Mouse (Mus musculus): ENCODE measurements around the gene Grhl1.
"Not testable (repeated sequence)": the region's sequence is repeated elsewhere in the genome, so short reads cannot be mapped to it uniquely, and the experiment has no call there.

The Grhl1 gene

DNA sequence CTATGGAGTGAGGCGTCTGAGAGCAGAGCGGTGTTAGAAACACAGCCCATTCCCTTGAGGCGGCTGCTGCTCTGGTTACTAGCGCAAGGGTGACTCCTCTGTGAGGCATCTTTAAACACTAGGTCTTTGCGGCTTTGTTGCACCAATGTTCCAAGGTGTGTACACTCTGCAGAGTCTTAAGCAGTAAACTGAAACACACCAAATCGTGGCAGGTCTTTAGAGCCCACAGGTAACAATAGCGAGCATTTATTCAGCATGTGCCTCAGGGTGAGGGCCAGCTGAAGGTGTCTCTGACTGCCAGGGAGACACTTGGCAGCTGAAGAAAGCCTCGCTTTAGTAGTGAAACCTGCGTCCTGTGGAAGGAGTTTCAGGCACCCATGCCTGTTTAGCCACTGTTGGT is 20.0 kb downstream of the Grhl1 start:
- DNase-seq (ENCODE audit: low read depth, low spot score), result no peak

- peak; percentile 77 for DNase-seq (ENCODE audit: low read depth, low spot score)
These were observed 21.0 kb downstream of the Grhl1 start for GRCm38 (mm10) chr12:24592956-24593672.

DNA sequence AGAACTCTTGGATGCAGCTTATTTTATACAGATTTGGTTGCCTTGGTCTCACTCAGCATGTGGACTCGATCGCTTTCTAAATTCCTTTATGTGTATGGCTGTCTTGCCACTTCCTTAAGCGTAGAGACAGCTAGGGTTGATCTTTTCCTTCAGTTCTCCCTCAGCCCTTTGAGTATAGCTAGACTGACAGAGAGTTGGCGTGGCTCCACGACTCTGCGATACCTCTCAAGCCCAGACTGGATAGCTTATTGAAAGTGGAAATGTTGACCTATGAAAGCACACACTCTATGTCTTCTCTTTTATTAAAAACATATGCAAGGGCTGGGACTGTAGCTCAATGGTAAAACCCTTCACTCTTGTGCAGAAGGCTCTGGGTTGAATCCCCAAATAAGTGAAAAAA is 25.3 kb downstream of the Grhl1 start:
- DNase-seq (ENCODE audit: low read depth, low spot score), result no peak

- DNase-seq (ENCODE audit: low read depth, low spot score), result peak; percentile 62
These were observed 27.3 kb downstream of the Grhl1 start for GRCm38 (mm10) chr12:24599366-24599895.

- no peak for DNase-seq (ENCODE audit: low read depth, low spot score)
These were observed 28.0 kb downstream of the Grhl1 start for GRCm38 (mm10) chr12:24600074-24600473.

- peak; percentile 86 for DNase-seq (ENCODE audit: low read depth, low spot score)
These were observed 28.7 kb downstream of the Grhl1 start for GRCm38 (mm10) chr12:24600806-24601205.

GRCm38 (mm10) chr12:24603266-24603665 is 31.2 kb downstream of the Grhl1 start:
- peak; percentile 79 for DNase-seq (ENCODE audit: low read depth, low spot score)

GRCm38 (mm10) chr12:24606166-24606565 is 34.1 kb downstream of the Grhl1 start:
- no peak for DNase-seq (ENCODE audit: low read depth, low spot score)

GRCm38 (mm10) chr12:24612591-24612990 is 40.5 kb downstream of the Grhl1 start:
- no peak for DNase-seq (ENCODE audit: low read depth, low spot score)

- DNase-seq (ENCODE audit: low read depth, low spot score), result no peak
These were observed 42.5 kb downstream of the Grhl1 start for GRCm38 (mm10) chr12:24614452-24615075.

DNA sequence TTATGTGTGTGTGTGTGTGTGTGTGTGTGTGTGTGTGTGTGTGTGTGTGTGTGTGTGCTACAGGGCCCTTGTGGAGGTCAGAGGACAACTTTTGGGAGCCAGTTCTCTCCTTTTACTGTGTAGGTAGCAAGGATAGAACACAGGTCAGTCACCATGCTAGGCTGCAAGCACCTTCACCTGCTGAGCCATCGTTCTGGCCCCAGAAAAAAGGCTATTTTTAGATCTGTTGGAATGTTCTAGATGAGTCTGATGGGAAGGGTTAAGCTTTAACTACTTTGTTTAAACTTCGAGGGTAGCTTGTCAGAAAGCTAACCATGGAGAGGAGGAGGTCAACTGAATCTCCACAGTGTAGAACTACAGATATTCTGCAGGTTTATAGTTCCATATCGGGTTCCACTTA is 43.1 kb downstream of the Grhl1 start:
- no peak for DNase-seq (ENCODE audit: low read depth, low spot score)

DNA sequence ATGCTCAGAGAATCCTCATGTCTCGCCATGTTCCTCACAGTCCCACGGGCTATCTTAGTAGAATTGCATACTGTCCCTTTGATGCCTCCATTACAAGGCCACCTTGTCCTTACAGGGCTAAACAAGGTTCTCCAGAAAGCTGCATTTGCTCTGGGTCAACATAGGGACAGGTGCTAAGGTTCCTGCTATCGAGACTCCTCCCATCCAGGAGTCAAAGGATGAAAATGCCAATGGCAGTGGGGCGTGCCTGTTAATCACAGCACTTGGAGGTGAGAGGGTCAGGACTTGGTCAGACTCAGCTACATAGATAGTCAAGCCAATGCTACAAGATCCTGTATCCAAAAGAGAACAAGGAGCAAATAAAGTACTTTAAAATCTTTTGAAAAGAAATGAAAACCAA is 47.4 kb downstream of the Grhl1 start:
- no peak for DNase-seq (ENCODE audit: low read depth, low spot score)

- no peak for DNase-seq (ENCODE audit: low read depth, low spot score)
These were observed 51.6 kb downstream of the Grhl1 start for GRCm38 (mm10) chr12:24623486-24624251.

DNA sequence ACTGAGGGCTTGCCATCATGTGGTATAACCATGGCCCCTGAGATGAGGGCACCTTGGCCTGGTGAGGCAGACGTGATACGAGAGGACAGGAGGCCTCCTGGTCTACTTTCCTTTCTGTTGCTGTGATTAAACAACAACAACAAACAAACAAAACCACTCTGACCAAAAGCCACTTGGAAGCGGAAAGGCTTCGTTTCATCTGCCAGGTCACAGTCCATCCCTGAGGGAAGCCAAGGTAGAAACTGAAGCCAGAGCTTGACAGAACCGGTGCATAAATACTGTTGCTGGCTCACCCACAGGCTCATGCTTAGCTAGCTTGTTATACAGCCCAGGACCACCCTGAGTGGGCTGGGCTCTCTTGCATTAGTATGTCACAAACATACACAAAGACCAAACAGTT is 54.3 kb downstream of the Grhl1 start:
- DNase-seq (ENCODE audit: low read depth, low spot score), result no peak

DNA sequence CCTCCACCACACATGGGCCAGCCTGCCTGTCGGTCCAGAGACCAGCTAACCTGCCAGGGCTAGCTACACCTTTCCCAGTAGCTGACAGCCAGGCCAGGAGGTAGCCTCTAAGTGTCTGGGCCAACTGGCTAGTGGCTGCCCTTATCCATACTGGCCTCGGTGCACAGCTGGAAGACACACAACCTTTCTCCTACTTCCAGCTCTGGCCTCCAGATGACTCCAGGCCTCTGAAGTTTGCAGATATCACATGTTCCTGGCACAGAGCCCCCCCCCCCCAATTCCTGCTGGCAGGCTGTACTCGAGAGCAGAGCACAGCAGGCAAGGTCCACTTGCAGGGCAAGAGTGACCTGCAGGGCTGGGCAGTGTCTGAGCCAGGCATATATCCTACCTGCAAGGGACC is 55.1 kb downstream of the Grhl1 start:
- no peak for DNase-seq (ENCODE audit: low read depth, low spot score)

DNA sequence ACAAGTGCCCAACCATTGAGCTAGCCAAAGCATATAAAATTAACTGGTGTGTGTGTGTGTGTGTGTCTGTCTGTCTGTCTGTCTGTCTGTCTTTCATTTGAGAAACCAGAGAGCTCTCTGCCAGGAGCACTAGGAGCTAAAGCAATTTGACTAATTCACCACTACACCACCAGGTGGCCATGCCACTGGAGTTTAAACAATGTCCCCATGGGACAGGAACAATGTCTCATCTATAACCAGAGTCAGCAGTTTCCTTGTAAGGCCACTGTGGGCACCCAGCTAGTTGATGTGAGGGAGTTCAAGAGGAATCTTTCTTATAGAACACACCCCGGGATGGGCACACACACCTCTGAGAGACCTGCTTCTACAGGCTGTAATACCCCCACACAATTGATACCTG is 58.1 kb downstream of the Grhl1 start:
- peak; percentile 55 for DNase-seq (ENCODE audit: low read depth, low spot score)

DNA sequence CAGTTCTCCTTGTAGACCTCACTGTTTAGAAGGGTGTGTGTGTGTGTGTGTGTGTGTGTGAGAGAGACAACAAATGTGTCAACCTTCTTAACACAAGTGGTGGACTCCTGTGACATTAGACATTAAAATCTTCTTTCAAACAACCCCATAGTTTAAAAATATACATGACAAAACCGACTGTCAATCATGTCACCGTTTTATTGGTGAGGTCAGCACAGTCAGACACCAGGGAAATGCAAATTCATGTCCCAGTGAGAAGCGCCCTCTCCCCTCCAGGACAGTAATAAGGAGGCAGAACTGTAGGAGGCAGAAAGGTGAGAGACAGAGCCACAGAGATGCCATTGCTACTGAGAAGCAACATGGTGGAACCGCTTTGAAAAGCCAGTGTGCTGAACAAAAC is 60.3 kb downstream of the Grhl1 start:
- DNase-seq (ENCODE audit: low read depth, low spot score), result no peak

GRCm38 (mm10) chr12:24633753-24634191 is 61.7 kb downstream of the Grhl1 start:
- DNase-seq (ENCODE audit: low read depth, low spot score), result no peak

GRCm38 (mm10) chr12:24634212-24634611 is 62.1 kb downstream of the Grhl1 start:
- no peak for DNase-seq (ENCODE audit: low read depth, low spot score)

- no peak for DNase-seq (ENCODE audit: low read depth, low spot score)
These were observed 62.6 kb downstream of the Grhl1 start for GRCm38 (mm10) chr12:24634648-24635047.

GRCm38 (mm10) chr12:24638787-24639186 is 66.7 kb downstream of the Grhl1 start:
- DNase-seq (ENCODE audit: low read depth, low spot score), result not testable (repeated sequence)

DNA sequence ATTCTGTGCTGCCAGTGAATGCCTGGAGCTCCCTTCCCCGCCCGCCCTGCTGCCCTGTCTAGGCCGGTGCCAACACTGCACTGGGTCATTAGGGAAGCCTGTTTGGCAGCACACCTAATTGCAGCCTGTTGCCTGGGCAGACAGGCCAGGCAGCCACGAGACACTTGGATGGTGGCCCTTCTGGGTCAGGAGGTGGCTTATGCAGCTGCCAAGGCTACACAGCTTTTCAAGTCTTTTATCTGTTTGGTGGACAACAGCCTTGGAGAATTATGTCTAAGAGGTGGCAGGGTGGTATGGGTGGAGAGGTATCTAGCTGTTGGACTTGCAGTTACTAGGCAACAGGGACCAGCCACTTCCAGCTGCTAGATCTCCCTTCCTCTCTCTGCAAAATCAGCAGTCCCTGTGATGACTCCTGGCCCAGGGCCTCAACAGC is 70.3 kb downstream of the Grhl1 start:
- DNase-seq (ENCODE audit: low read depth, low spot score), result peak; percentile 85

All from brain, adult 2 months (tissue).